Comparison of ENCODE assay signal across 8 mouse cellular contexts in the genomic region with DNA sequence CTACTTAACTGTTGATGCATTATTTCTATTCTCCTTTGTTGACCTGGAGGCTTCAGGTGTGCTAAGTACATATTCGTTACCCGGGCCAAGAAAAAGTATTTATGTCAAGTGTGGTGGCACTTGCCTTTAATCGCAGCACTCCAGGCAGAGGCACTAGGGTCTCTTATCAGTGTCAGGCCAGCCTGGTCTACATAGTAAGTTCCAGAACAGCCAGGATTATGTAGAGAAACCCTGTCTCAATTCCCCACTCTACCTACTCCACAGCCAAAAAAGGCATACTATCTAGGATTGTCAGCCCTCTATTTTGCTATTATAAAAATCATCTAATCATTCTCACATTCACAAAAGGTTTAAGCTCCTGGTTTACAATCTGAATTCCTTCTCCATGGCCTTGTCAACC. TPM values are rescaled to one million over a fixed set of nuclear protein-coding genes. Genes with fewer than 3 reads are reported as not detected.
DNase-seq lines count a peak whose midpoint lies in the region; ATAC-seq and TF ChIP-seq lines count a peak whose summit lies in the region.

No protein-coding gene starts in this region.

- H3K27ac ChIP-seq in heart, embryonic 12.5 days (ENCODE audit: poor library complexity, severe bottlenecking): peak overlapping the region; percentile 63; the same call in 1 of the 2 replicates
- H3K27ac ChIP-seq in hindbrain, postnatal 0 days: no peak overlapping the region
- no peak overlapping the region for H3K27ac ChIP-seq in midbrain, embryonic 14.5 days (replicated peaks; ENCODE audit: low read depth, low read length)

- ATAC-seq in heart, embryonic 12.5 days (ENCODE audit: insufficient number of reproducible peaks, low FRiP score): 0 out of 2 replicates have a peak, but pooled peaks have one; percentile 18
- ATAC-seq in hindbrain, postnatal 0 days: no peak
- no peak for ATAC-seq in midbrain, embryonic 14.5 days (ENCODE audit: low FRiP score, low TSS enrichment)

- peaks cover 11% of the 10 kb centered on the region for H3K36me3 ChIP-seq in heart, embryonic 12.5 days
- H3K36me3 ChIP-seq in hindbrain, postnatal 0 days (ENCODE audit: insufficient read depth, low read length): no peaks in the 10 kb centered on the region
- no peaks in the 10 kb centered on the region for H3K36me3 ChIP-seq in midbrain, embryonic 14.5 days (ENCODE audit: control insufficient read depth, insufficient read depth, low read length)

- peaks cover 17% of the 10 kb centered on the region for H3K4me1 ChIP-seq in heart, embryonic 12.5 days (replicated peaks)
- peaks cover 11% of the 10 kb centered on the region; the same call in 1 of the 2 replicates for H3K4me1 ChIP-seq in hindbrain, postnatal 0 days (ENCODE audit: insufficient read depth, low read length)
- H3K4me1 ChIP-seq in midbrain, embryonic 14.5 days (ENCODE audit: control insufficient read depth, insufficient read depth, low read length): peaks cover 12% of the 10 kb centered on the region

- no peak for TF ChIP-seq CTCF in hindbrain, postnatal 0 days (IDR thresholded peaks at IDR 0.05; ENCODE audit: low read depth)

- H3K9ac ChIP-seq in heart, embryonic 12.5 days: peak overlapping the region; percentile 87; the same call in 1 of the 2 replicates
- no peak overlapping the region for H3K9ac ChIP-seq in hindbrain, postnatal 0 days (replicated peaks; ENCODE audit: low read length)
- H3K9ac ChIP-seq in midbrain, embryonic 14.5 days (replicated peaks; ENCODE audit: low read length): no peak overlapping the region; the same call in 1 of the 2 replicates

- DNase-seq in heart, adult 11 months: no peak
- DNase-seq in c-Kit-positive CD71-positive TER-119-positive erythroid progenitor cells, embryonic 14.5 days (ENCODE audit: low spot score): peak; percentile 81
- no peak for DNase-seq in hindbrain, postnatal 0 days (ENCODE audit: low spot score)
- DNase-seq in midbrain, embryonic 14.5 days: no peak
- no peak for DNase-seq in right cerebral cortex, postnatal 36 days (ENCODE audit: low spot score in 2 of 2)
- DNase-seq in thymus, postnatal 10 days (ENCODE audit: low spot score in 2 of 2): no peak
- DNase-seq in urinary bladder, postnatal 25 days (ENCODE audit: low spot score): no peak

- H3K4me3 ChIP-seq in heart, embryonic 12.5 days: peak overlapping the region; percentile 67
- peak overlapping the region; percentile 89 for H3K4me3 ChIP-seq in hindbrain, postnatal 0 days (ENCODE audit: low read length)
- H3K4me3 ChIP-seq in midbrain, embryonic 14.5 days (replicated peaks; ENCODE audit: low read depth, low read length): peak overlapping the region; percentile 70; the same call in 1 of the 2 replicates

- H3K4me2 ChIP-seq in heart, embryonic 12.5 days: peak overlapping the region; percentile 92
- peak overlapping the region; percentile 84 for H3K4me2 ChIP-seq in hindbrain, postnatal 0 days (ENCODE audit: low read depth, low read length)
- H3K4me2 ChIP-seq in midbrain, embryonic 14.5 days (ENCODE audit: low read length): peak overlapping the region; percentile 87

- no peaks in the 10 kb centered on the region for H3K9me3 ChIP-seq in heart, embryonic 12.5 days (replicated peaks)
- H3K9me3 ChIP-seq in hindbrain, postnatal 0 days (ENCODE audit: low read length): no peaks in the 10 kb centered on the region
- H3K9me3 ChIP-seq in midbrain, embryonic 14.5 days (ENCODE audit: control insufficient read depth, low read length): no peaks in the 10 kb centered on the region

- 51% methylated on average over 3 of the region's 3 CpGs for WGBS in heart, embryonic 12.5 days
- 82% methylated on average over 3 of the region's 3 CpGs for WGBS in hindbrain, postnatal 0 days
- WGBS in midbrain, embryonic 14.5 days: 76% methylated on average over 3 of the region's 3 CpGs

- H3K27me3 ChIP-seq in heart, embryonic 12.5 days (replicated peaks): no peaks in the 10 kb centered on the region
- no peaks in the 10 kb centered on the region for H3K27me3 ChIP-seq in hindbrain, postnatal 0 days (ENCODE audit: insufficient read depth, low read length)
- H3K27me3 ChIP-seq in midbrain, embryonic 14.5 days (ENCODE audit: control insufficient read depth, insufficient read depth, low read length): no peaks in the 10 kb centered on the region

RNA-seq across cellular contexts. Expression of a gene that starts 0.7 kb away (rescaled TPM):
- 25.8 and 27.8 TPM in 2 replicates for polyA plus RNA-seq in heart, embryonic 12.5 days (2016; fragmentation: Nextera tagmentation; extraction: Ambion mirVana)
- 42.8 and 45.2 TPM in 2 replicates for total RNA-seq in hindbrain, postnatal 0 days (2014; rRNA removed)
- polyA plus RNA-seq in hindbrain, postnatal 0 days (2015; fragmentation: Nextera tagmentation; extraction: Ambion mirVana): 15.5 and 16.0 TPM in 2 replicates
- 26.7 and 40.0 TPM in 2 replicates for polyA plus RNA-seq in midbrain, embryonic 14.5 days (2014; fragmentation: Nextera tagmentation; extraction: Ambion mirVana)
